Mouse (Mus musculus): ENCODE data around the gene Arpc2. TPM values are rescaled to one million over a fixed set of nuclear protein-coding genes. Genes with fewer than 3 reads are reported as not detected.

Arpc2 gene
- polyA plus RNA-seq, 1 experiment from 2014 or later: 359 TPM

GRCm38 (mm10) chr1:74277883-74278537 lies 42.1 kb downstream of the Arpc2 start:
- Histone ChIP-seq H3K9me3 (ENCODE audit: control insufficient read depth, low read length) (no peaks in the 10 kb centered on the region), H3K27ac (replicated peaks in 1 of 2; ENCODE audit: control insufficient read depth in 1 of 2, insufficient read depth in 1 of 2, low read depth in 2 of 2, low read length in 2 of 2) (no peak overlapping the region), H3K27me3 (ENCODE audit: control insufficient read depth, insufficient read depth, low read length) (no peaks in the 10 kb centered on the region), H3K4me2 (ENCODE audit: low read length) (no peak overlapping the region), H3K4me3 (ENCODE audit: control insufficient read depth in 1 of 2, insufficient read depth in 1 of 2, low read depth in 1 of 2, low read length in 2 of 2) (no peak overlapping the region), H3K4me1 (ENCODE audit: control insufficient read depth in 2 of 2, insufficient read depth in 2 of 2, low read length in 2 of 2) (peaks cover 23 to 36% of the 10 kb centered on the region in 2 experiments), H3K9ac (ENCODE audit: low read length) (no peak overlapping the region), H3K36me3 (ENCODE audit: control insufficient read depth, insufficient read depth, low read length) (peaks cover 43% of the 10 kb centered on the region)
- no peak for ATAC-seq (ENCODE audit: insufficient number of reproducible peaks, insufficient read depth, low FRiP score, low read depth)
- 50% methylated on average over 8 of the region's 8 CpGs for WGBS

- H3K9ac ChIP-seq (ENCODE audit: low read length): no peak within 1 kb of the TSS
- H3K4me1 ChIP-seq (ENCODE audit: control insufficient read depth in 2 of 2, insufficient read depth in 2 of 2, low read length in 2 of 2): peaks cover 23 to 35% of the 10 kb centered on the region in 2 experiments
- H3K27me3 ChIP-seq (ENCODE audit: control insufficient read depth, insufficient read depth, low read length): no peaks in the 10 kb centered on the region
- peaks cover 46% of the 10 kb centered on the region for H3K36me3 ChIP-seq (ENCODE audit: control insufficient read depth, insufficient read depth, low read length)
- H3K4me3 ChIP-seq (ENCODE audit: control insufficient read depth in 1 of 2, insufficient read depth in 1 of 2, low read depth in 1 of 2, low read length in 2 of 2): no peak within 1 kb of the TSS
- no peak within 1 kb of the TSS for H3K27ac ChIP-seq (replicated peaks in 1 of 2; ENCODE audit: control insufficient read depth in 1 of 2, insufficient read depth in 1 of 2, low read depth in 2 of 2, low read length in 2 of 2)
- no peaks in the 10 kb centered on the region for H3K9me3 ChIP-seq (ENCODE audit: control insufficient read depth, low read length)
- H3K4me2 ChIP-seq (ENCODE audit: low read length): no peak within 1 kb of the TSS
- ATAC-seq (ENCODE audit: insufficient number of reproducible peaks, insufficient read depth, low FRiP score, low read depth): no peak
- 87% methylated on average over 10 of the region's 10 CpGs for WGBS
These were observed 42.7 kb downstream of the Arpc2 start, which contains the start of gene Gpbar1 for GRCm38 (mm10) chr1:74278538-74278937. Gene Gpbar1 (plus strand): TSS chr1:74278550.

GRCm38 (mm10) chr1:74278988-74279387 lies 43.1 kb downstream of the Arpc2 start:
- Histone ChIP-seq H3K9me3 (ENCODE audit: control insufficient read depth, low read length) (no peaks in the 10 kb centered on the region), H3K4me2 (ENCODE audit: low read length) (no peak overlapping the region), H3K36me3 (ENCODE audit: control insufficient read depth, insufficient read depth, low read length) (peaks cover 46% of the 10 kb centered on the region), H3K9ac (ENCODE audit: low read length) (no peak overlapping the region), H3K27me3 (ENCODE audit: control insufficient read depth, insufficient read depth, low read length) (no peaks in the 10 kb centered on the region), H3K4me3 (ENCODE audit: control insufficient read depth in 1 of 2, insufficient read depth in 1 of 2, low read depth in 1 of 2, low read length in 2 of 2) (no peak overlapping the region), H3K27ac (replicated peaks in 1 of 2; ENCODE audit: control insufficient read depth in 1 of 2, insufficient read depth in 1 of 2, low read depth in 2 of 2, low read length in 2 of 2) (no peak overlapping the region), H3K4me1 (ENCODE audit: control insufficient read depth in 2 of 2, insufficient read depth in 2 of 2, low read length in 2 of 2) (peaks cover 26 to 38% of the 10 kb centered on the region in 2 experiments)
- no peak for ATAC-seq (ENCODE audit: insufficient number of reproducible peaks, insufficient read depth, low FRiP score, low read depth)
- WGBS: 81% methylated on average over 11 of the region's 11 CpGs

- 91% methylated on average over 14 of the region's 14 CpGs for WGBS
- Histone ChIP-seq H3K36me3 (ENCODE audit: control insufficient read depth, insufficient read depth, low read length) (peaks cover 46% of the 10 kb centered on the region), H3K9ac (ENCODE audit: low read length) (no peak overlapping the region), H3K4me2 (ENCODE audit: low read length) (no peak overlapping the region), H3K4me3 (ENCODE audit: control insufficient read depth in 1 of 2, insufficient read depth in 1 of 2, low read depth in 1 of 2, low read length in 2 of 2) (no peak overlapping the region), H3K9me3 (ENCODE audit: control insufficient read depth, low read length) (no peaks in the 10 kb centered on the region), H3K4me1 (ENCODE audit: control insufficient read depth in 2 of 2, insufficient read depth in 2 of 2, low read length in 2 of 2) (peaks cover 14 to 24% of the 10 kb centered on the region in 2 experiments), H3K27me3 (ENCODE audit: control insufficient read depth, insufficient read depth, low read length) (no peaks in the 10 kb centered on the region), H3K27ac (replicated peaks in 1 of 2; ENCODE audit: control insufficient read depth in 1 of 2, insufficient read depth in 1 of 2, low read depth in 2 of 2, low read length in 2 of 2) (no peak overlapping the region)
- ATAC-seq (ENCODE audit: insufficient number of reproducible peaks, insufficient read depth, low FRiP score, low read depth): no peak
These were observed 44.9 kb downstream of the Arpc2 start for GRCm38 (mm10) chr1:74280591-74281325.

GRCm38 (mm10) chr1:74281372-74281771 lies 45.5 kb downstream of the Arpc2 start:
- H3K27me3 ChIP-seq (ENCODE audit: control insufficient read depth, insufficient read depth, low read length): no peaks in the 10 kb centered on the region

GRCm38 (mm10) chr1:74281886-74282285 lies 46.0 kb downstream of the Arpc2 start:
- 96% methylated on average over 8 of the region's 8 CpGs for WGBS

More at GRCm38 (mm10) chr1:74281372-74281771, 45.5 kb downstream of the Arpc2 start:
- Histone ChIP-seq H3K9ac (ENCODE audit: low read length) (no peak overlapping the region), H3K4me3 (ENCODE audit: control insufficient read depth in 1 of 2, insufficient read depth in 1 of 2, low read depth in 1 of 2, low read length in 2 of 2) (no peak overlapping the region), H3K27ac (replicated peaks in 1 of 2; ENCODE audit: control insufficient read depth in 1 of 2, insufficient read depth in 1 of 2, low read depth in 2 of 2, low read length in 2 of 2) (no peak overlapping the region), H3K4me2 (ENCODE audit: low read length) (no peak overlapping the region), H3K9me3 (ENCODE audit: control insufficient read depth, low read length) (no peaks in the 10 kb centered on the region), H3K4me1 (ENCODE audit: control insufficient read depth in 2 of 2, insufficient read depth in 2 of 2, low read length in 2 of 2) (peaks cover 15 to 23% of the 10 kb centered on the region in 2 experiments), H3K36me3 (ENCODE audit: control insufficient read depth, insufficient read depth, low read length) (peaks cover 49% of the 10 kb centered on the region)
- ATAC-seq (ENCODE audit: insufficient number of reproducible peaks, insufficient read depth, low FRiP score, low read depth): no peak
- 92% methylated on average over 2 of the region's 2 CpGs for WGBS

GRCm38 (mm10) chr1:74282896-74283625 lies 47.2 kb downstream of the Arpc2 start:
- peak overlapping the region; percentile 79; the same call in 1 of the 2 replicates for H3K4me2 ChIP-seq (ENCODE audit: low read length)
- WGBS: 83% methylated on average over 10 of the region's 10 CpGs
- no peak overlapping the region; the same call in 1 of the 2 replicates for H3K9ac ChIP-seq (ENCODE audit: low read length)
- ATAC-seq (ENCODE audit: insufficient number of reproducible peaks, insufficient read depth, low FRiP score, low read depth): no peak
- no peaks in the 10 kb centered on the region for H3K9me3 ChIP-seq (ENCODE audit: control insufficient read depth, low read length)
- H3K4me3 ChIP-seq (ENCODE audit: control insufficient read depth in 1 of 2, insufficient read depth in 1 of 2, low read depth in 1 of 2, low read length in 2 of 2): no peak overlapping the region
- H3K27me3 ChIP-seq (ENCODE audit: control insufficient read depth, insufficient read depth, low read length): no peaks in the 10 kb centered on the region
- H3K27ac ChIP-seq (replicated peaks in 1 of 2; ENCODE audit: control insufficient read depth in 1 of 2, insufficient read depth in 1 of 2, low read depth in 2 of 2, low read length in 2 of 2): no peak overlapping the region
- H3K4me1 ChIP-seq (ENCODE audit: control insufficient read depth in 2 of 2, insufficient read depth in 2 of 2, low read length in 2 of 2): peaks cover 7 to 16% of the 10 kb centered on the region in 2 experiments; a peak in 3 of 4 replicates
- H3K36me3 ChIP-seq (ENCODE audit: control insufficient read depth, insufficient read depth, low read length): peaks cover 58% of the 10 kb centered on the region

More at GRCm38 (mm10) chr1:74281886-74282285, 46.0 kb downstream of the Arpc2 start:
- Histone ChIP-seq H3K36me3 (ENCODE audit: control insufficient read depth, insufficient read depth, low read length) (peaks cover 54% of the 10 kb centered on the region), H3K4me1 (ENCODE audit: control insufficient read depth in 2 of 2, insufficient read depth in 2 of 2, low read length in 2 of 2) (peaks cover 10 to 18% of the 10 kb centered on the region in 2 experiments), H3K9ac (ENCODE audit: low read length) (no peak overlapping the region), H3K4me3 (ENCODE audit: control insufficient read depth in 1 of 2, insufficient read depth in 1 of 2, low read depth in 1 of 2, low read length in 2 of 2) (no peak overlapping the region), H3K27ac (replicated peaks in 1 of 2; ENCODE audit: control insufficient read depth in 1 of 2, insufficient read depth in 1 of 2, low read depth in 2 of 2, low read length in 2 of 2) (no peak overlapping the region), H3K4me2 (ENCODE audit: low read length) (no peak overlapping the region), H3K27me3 (ENCODE audit: control insufficient read depth, insufficient read depth, low read length) (no peaks in the 10 kb centered on the region), H3K9me3 (ENCODE audit: control insufficient read depth, low read length) (no peaks in the 10 kb centered on the region)
- ATAC-seq (ENCODE audit: insufficient number of reproducible peaks, insufficient read depth, low FRiP score, low read depth): no peak

All from heart, embryonic 14.5 days (tissue).